Mouse (Mus musculus): ENCODE results near the gene Hnrnpc. TPM values are rescaled to one million over a fixed set of nuclear protein-coding genes. Genes with fewer than 3 reads are reported as not detected.
"Not testable (repeated sequence)": the region's sequence is repeated elsewhere in the genome, so short reads cannot be mapped to it uniquely, and the experiment has no call there.

Hnrnpc gene
- polyA plus RNA-seq, 1 experiment from 2014 or later = 631 TPM

DNA sequence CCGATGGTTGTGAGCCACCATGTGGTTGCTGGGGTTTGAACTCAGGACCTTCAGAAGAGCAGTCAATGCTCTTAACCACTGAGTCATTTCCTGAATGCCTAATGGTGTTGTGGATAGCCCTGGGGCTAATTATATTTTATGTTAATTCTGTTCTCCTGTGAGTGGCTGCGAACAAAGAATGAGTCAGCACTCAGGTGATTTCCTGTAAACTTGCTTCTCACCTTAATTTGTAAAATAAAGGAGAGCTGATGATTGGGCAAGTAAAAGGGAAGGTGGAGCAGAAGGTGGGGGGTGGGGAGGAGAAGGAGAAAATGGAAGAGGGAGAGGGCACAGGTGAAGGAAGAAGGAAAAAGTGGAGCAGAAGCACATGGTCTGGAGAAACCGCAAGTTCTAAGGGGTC, 51.1 kb downstream of the Hnrnpc start:
- H3K27me3 ChIP-seq; H3K9me3 ChIP-seq; H3K4me2 ChIP-seq; H3K4me3 ChIP-seq; H3K27ac ChIP-seq (replicated peaks); H3K4me1 ChIP-seq (replicated peaks); H3K9ac ChIP-seq; ATAC-seq (ENCODE audit: low read depth); H3K36me3 ChIP-seq: not testable (repeated sequence)
- WGBS = 90% methylated on average over 3 of the region's 3 CpGs

DNA sequence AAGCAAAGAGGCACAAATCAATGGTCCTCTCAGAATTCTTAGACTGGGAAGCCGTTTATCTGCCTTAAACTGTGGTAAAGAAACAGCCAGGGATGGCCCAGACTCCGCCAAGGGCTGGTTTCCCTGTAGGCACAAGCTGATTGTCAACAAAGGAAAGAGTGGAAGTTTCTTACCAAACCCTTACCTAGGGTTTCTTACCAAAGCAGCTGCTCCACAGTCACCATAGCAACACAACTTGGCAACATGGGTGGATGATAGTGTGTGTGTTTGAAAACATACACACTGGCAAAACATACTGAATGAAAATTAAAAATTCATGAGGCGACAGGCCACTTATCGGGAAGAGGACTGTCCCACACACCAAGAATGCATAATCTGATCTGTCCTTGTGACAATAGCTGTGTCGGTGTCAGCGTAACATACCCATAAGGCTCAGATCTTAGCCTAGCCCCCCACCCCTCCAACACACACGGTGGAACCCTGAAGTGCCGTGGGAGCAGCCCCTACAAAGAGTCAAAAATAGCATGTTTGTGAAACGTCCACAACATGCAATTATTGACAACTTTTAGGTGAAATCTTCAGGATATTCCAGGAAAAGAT, 57.8 kb downstream of the Hnrnpc start:
- Histone ChIP-seq H3K9me3 (no peaks in the 10 kb centered on the region), H3K4me3 (no peak overlapping the region), H3K36me3 (no peaks in the 10 kb centered on the region), H3K27ac (replicated peaks) (no peak overlapping the region), H3K4me1 (replicated peaks) (peaks cover 14% of the 10 kb centered on the region), H3K27me3 (no peaks in the 10 kb centered on the region), H3K4me2 (no peak overlapping the region), H3K9ac (no peak overlapping the region)
- ATAC-seq (ENCODE audit: low read depth) = no peak
- WGBS = 61% methylated on average over 9 of the region's 9 CpGs

DNA sequence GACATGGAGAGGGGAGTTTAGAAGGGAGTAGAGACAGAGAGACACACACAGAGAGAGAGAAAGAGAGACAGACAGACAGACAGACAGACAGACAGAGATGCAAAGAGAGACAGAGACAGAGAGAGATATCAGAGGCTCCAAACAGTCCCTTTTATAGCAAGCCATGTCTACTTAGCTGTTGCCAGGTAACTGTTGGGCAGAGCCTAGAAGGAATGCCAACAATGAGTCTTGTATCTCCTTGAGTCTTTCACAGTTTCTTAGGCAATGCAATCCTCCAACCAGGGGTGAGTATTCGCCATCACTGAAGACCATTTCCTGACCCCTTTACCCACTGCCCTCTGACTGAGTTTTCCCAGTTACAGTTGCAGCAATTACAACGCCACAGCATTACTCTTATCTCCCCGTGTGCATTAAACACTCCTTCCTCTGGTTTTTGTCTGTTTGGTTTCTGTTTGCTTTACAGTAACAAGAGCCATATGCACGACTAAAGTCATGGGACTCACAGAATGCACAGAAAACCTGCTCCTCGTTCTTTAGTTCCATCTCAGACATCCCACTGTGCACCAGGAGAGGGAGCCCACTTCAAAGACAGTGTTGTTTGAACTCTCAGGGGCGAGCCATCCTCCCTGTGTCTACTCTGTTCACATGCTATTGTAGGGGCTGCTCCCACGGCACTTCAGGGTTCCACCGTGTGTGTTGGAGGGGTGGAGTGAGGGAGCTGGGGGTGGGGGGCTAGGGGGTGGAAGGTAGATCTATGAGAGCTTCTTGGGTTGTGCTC, 58.7 kb downstream of the Hnrnpc start:
- Histone ChIP-seq H3K4me1 (replicated peaks) (peaks cover 14% of the 10 kb centered on the region), H3K4me2 (no peak overlapping the region), H3K9ac (no peak overlapping the region), H3K36me3 (no peaks in the 10 kb centered on the region), H3K4me3 (no peak overlapping the region), H3K27ac (replicated peaks) (no peak overlapping the region), H3K27me3 (no peaks in the 10 kb centered on the region), H3K9me3 (no peaks in the 10 kb centered on the region)
- peak; percentile 87 for ATAC-seq (ENCODE audit: low read depth)
- 10% methylated on average over 8 of the region's 8 CpGs for WGBS

DNA sequence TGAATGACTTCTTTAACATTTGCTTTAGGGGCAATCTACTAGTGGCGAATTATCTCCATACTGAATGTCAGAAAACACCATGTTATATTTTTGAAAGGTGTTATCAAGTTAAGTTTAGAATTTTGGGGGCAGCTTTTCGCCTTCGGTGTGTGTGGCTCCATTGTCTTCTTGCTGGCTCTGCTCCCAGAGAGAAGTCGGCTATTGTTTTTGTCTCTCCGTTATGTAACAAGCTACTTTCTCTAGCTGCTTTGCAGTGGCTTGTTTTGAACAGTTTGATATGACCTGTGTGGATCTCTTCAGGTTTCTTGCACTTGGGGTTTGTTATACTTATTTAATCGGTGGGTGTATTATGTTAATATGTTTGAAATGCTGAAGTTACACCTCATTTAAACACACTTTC, 60.4 kb downstream of the Hnrnpc start:
- Histone ChIP-seq H3K4me1 (replicated peaks) (peaks cover 14% of the 10 kb centered on the region), H3K9me3 (no peaks in the 10 kb centered on the region), H3K4me3 (no peak overlapping the region), H3K27ac (replicated peaks) (no peak overlapping the region), H3K4me2 (no peak overlapping the region), H3K27me3 (no peaks in the 10 kb centered on the region), H3K36me3 (no peaks in the 10 kb centered on the region), H3K9ac (no peak overlapping the region)
- no peak for ATAC-seq (ENCODE audit: low read depth)
- 69% methylated on average over 6 of the region's 6 CpGs for WGBS

DNA sequence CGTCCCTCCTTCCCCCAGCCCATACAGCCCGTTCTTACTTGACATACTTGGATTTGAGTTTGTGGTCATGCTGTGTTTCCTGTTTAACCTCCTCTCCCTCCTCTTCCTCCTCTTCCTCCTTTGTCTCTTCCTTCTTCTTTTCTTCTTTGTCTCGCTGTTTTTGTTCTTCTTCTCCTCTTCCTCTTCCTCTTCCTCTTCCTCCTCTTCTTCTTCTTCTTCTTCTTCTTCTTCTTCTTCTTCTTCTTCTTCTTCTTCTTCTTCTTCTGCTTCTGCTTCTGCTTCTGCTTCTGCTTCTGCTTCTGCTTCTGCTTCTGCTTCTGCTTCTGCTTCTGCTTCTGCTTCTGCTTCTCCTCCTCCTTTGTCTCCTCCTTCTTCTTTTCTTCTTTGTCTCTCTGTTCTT, 61.5 kb downstream of the Hnrnpc start, which contains the start of gene Olfr221:
Gene Olfr221 (minus strand): TSS at position 101 of the 400 bp plus-strand sequence.
- ATAC-seq (ENCODE audit: low read depth); H3K27ac ChIP-seq (replicated peaks); H3K4me3 ChIP-seq; H3K36me3 ChIP-seq; H3K4me2 ChIP-seq; H3K9ac ChIP-seq; H3K9me3 ChIP-seq; H3K27me3 ChIP-seq: not testable (repeated sequence)
- H3K4me1 ChIP-seq (replicated peaks) = peaks cover 14% of the 10 kb centered on the region
- WGBS = 60% methylated on average over 3 of the region's 3 CpGs

DNA sequence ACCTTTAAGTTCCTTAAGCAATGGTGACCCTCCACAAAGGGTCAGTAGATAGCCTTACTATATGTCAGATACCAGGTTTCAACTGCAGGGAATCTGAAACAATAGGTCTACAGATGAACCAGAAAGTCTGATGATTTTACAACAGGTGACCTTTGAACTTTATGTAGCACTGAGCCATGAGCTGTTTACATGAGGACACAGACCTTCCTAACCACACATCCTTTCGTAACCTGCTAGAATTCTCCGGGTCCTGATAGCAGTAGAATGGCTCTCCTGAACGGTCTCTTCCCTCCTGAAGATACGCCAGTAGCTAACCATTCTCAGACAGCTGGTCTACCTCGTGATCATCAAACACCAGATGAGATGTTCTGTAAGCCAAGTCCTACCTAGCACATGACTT, 64.5 kb downstream of the Hnrnpc start:
- Histone ChIP-seq H3K27ac (replicated peaks) (no peak overlapping the region), H3K27me3 (no peaks in the 10 kb centered on the region), H3K36me3 (no peaks in the 10 kb centered on the region), H3K4me1 (replicated peaks) (no peaks in the 10 kb centered on the region), H3K9ac (no peak overlapping the region), H3K9me3 (no peaks in the 10 kb centered on the region), H3K4me2 (no peak overlapping the region), H3K4me3 (no peak overlapping the region)
- ATAC-seq (ENCODE audit: low read depth) = no peak
- WGBS = 89% methylated on average over 5 of the region's 5 CpGs

DNA sequence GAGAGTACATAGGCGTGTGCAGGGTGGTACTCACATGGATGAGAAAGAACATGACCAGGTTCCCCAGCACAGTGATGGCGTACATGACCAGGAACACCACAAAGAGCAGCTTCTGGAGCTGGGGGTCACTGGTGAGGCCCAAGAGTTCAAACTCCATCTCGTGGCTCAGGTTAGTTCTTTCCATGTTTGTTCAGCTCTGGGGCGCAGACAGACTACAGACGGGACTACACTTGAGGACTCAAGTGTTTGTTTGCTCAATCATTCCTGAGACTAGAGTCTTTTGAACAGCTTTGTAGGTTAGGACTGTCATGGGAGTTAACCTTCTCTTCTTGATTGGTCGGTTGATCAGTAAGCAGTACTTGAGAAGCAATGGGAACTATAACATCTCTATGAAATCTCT, 67.9 kb downstream of the Hnrnpc start:
- no peak for ATAC-seq (ENCODE audit: low read depth)
- H3K4me1 ChIP-seq (replicated peaks) = no peaks in the 10 kb centered on the region
- H3K4me3 ChIP-seq = no peak overlapping the region
- H3K27ac ChIP-seq (replicated peaks) = no peak overlapping the region
- no peaks in the 10 kb centered on the region for H3K36me3 ChIP-seq
- no peaks in the 10 kb centered on the region for H3K27me3 ChIP-seq
- no peak overlapping the region for H3K9ac ChIP-seq
- 88% methylated on average over 6 of the region's 6 CpGs for WGBS
- no peaks in the 10 kb centered on the region for H3K9me3 ChIP-seq
- no peak overlapping the region for H3K4me2 ChIP-seq

DNA sequence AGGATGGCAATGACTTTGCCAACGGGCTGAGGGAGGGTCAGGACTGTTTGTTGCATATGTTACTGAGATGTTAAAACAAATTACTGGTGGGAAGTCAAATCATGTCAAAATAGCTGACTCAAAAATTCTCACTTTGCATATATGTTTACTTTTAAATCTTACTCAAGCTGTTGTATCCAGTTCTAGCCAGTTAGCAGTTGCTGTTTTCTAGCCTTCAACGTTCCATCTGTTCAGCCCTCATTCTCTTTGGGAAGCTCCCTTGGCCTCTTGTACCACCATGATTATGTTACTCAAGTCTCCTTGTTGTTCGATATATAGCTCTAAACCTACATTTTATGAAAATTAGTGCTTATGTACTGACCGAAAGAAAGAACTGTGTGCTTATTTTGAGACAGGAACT, 77.5 kb downstream of the Hnrnpc start:
- 85% methylated on average over 4 of the region's 4 CpGs for WGBS
- Histone ChIP-seq H3K27me3 (no peaks in the 10 kb centered on the region), H3K9ac (no peak overlapping the region), H3K4me3 (no peak overlapping the region), H3K4me2 (no peak overlapping the region), H3K9me3 (no peaks in the 10 kb centered on the region), H3K4me1 (replicated peaks) (peaks cover 17% of the 10 kb centered on the region), H3K36me3 (no peaks in the 10 kb centered on the region), H3K27ac (replicated peaks) (no peak overlapping the region)
- ATAC-seq (ENCODE audit: low read depth) = no peak

DNA sequence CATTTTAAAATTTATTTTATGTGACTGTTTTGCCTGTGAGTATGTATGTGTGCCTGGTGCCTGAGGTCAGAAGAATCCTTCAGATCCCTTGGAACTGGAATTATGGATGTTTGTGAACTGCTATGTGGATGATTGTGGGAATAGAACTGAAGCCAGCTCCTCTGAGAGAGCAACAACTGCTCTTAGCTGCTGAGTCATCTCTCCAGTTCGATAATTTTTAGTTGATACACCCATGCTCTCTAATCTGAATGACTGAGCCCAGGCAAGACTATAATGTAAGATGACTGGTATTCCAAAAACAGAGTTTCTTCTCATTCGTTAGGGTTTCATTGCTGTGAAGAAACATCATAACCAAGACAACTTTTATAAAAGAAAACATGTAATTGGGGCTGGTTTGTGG, 79.7 kb downstream of the Hnrnpc start:
- WGBS = 92% methylated on average over 2 of the region's 2 CpGs
- no peak for ATAC-seq (ENCODE audit: low read depth)
- H3K9ac ChIP-seq = no peak overlapping the region; the same call in 1 of the 2 replicates
- H3K36me3 ChIP-seq = no peaks in the 10 kb centered on the region
- no peaks in the 10 kb centered on the region for H3K27me3 ChIP-seq
- H3K4me3 ChIP-seq = no peak overlapping the region
- H3K9me3 ChIP-seq = no peaks in the 10 kb centered on the region
- H3K4me2 ChIP-seq = no peak overlapping the region
- H3K27ac ChIP-seq (replicated peaks) = no peak overlapping the region
- H3K4me1 ChIP-seq (replicated peaks) = peaks cover 27% of the 10 kb centered on the region

Other genes with a start within 250 kb of the Hnrnpc start
- gene Mettl17, start 219.2 kb downstream of the Hnrnpc start, polyA plus RNA-seq (2015; fragmentation: Nextera tagmentation; extraction: Ambion mirVana) = 69.9 and 78.4 TPM in 2 replicates
- gene Slc39a2, start 211.1 kb downstream of the Hnrnpc start, polyA plus RNA-seq (2015; fragmentation: Nextera tagmentation; extraction: Ambion mirVana) = 1.3 and 1.5 TPM in 2 replicates
- 151 and 159 TPM in 2 replicates for gene Ndrg2, start 189.9 kb downstream of the Hnrnpc start, polyA plus RNA-seq (2015; fragmentation: Nextera tagmentation; extraction: Ambion mirVana)
- gene Tppp2, start 185.6 kb downstream of the Hnrnpc start, polyA plus RNA-seq (2015; fragmentation: Nextera tagmentation; extraction: Ambion mirVana) = not detected in 2 replicates
- not detected in 2 replicates for gene Rnase13, start 181.3 kb downstream of the Hnrnpc start, polyA plus RNA-seq (2015; fragmentation: Nextera tagmentation; extraction: Ambion mirVana)
- gene Arhgef40, start 119.3 kb downstream of the Hnrnpc start, polyA plus RNA-seq (2015; fragmentation: Nextera tagmentation; extraction: Ambion mirVana) = 69.0 and 72.9 TPM in 2 replicates
- not detected in 2 replicates for gene Tmem253, start 88.4 kb downstream of the Hnrnpc start, polyA plus RNA-seq (2015; fragmentation: Nextera tagmentation; extraction: Ambion mirVana)
- gene Zfp219, start 83.3 kb downstream of the Hnrnpc start, polyA plus RNA-seq (2015; fragmentation: Nextera tagmentation; extraction: Ambion mirVana) = 32.3 and 32.5 TPM in 2 replicates
- gene Olfr221, start 61.6 kb downstream of the Hnrnpc start, polyA plus RNA-seq (2015; fragmentation: Nextera tagmentation; extraction: Ambion mirVana) = not detected in 2 replicates
- gene Rpgrip1, start 6.7 kb upstream of the Hnrnpc start, polyA plus RNA-seq (2015; fragmentation: Nextera tagmentation; extraction: Ambion mirVana) = 45.3 and 52.9 TPM in 2 replicates
- gene Supt16, start 93.4 kb upstream of the Hnrnpc start, polyA plus RNA-seq (2015; fragmentation: Nextera tagmentation; extraction: Ambion mirVana) = 43.6 and 53.9 TPM in 2 replicates
- gene Chd8, start 153.8 kb upstream of the Hnrnpc start, polyA plus RNA-seq (2015; fragmentation: Nextera tagmentation; extraction: Ambion mirVana) = 35.8 and 47.6 TPM in 2 replicates
- gene Tox4, start 175.1 kb upstream of the Hnrnpc start, polyA plus RNA-seq (2015; fragmentation: Nextera tagmentation; extraction: Ambion mirVana) = 52.7 and 58.5 TPM in 2 replicates
- gene Rab2b, start 175.5 kb upstream of the Hnrnpc start, polyA plus RNA-seq (2015; fragmentation: Nextera tagmentation; extraction: Ambion mirVana) = 57.2 and 64.7 TPM in 2 replicates
- gene Mettl3, start 201.1 kb upstream of the Hnrnpc start, polyA plus RNA-seq (2015; fragmentation: Nextera tagmentation; extraction: Ambion mirVana) = 53.2 and 60.8 TPM in 2 replicates
- 44.5 and 47.5 TPM in 2 replicates for gene Sall2, start 224.7 kb upstream of the Hnrnpc start, polyA plus RNA-seq (2015; fragmentation: Nextera tagmentation; extraction: Ambion mirVana)